17 mouse cellular contexts compared by ENCODE assay signal in the genomic region with DNA sequence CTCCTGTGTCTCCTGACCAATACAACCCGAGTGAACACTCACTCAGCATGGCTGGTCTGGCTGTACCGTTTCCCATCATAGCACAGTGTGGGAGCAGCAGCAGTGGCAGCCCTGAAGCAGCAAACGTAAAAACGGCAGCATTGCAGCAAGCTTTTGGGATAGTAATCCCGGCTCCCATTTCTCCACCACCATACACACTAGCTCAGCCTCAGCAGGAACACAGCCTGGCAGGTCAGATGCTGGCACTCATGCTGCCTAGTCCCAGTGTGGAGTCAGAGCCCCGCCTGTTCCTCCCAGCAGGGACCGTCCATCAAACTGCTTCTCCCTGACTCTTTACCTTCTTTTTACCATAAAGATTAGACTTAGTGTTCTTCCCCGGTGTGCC. TPM values are rescaled to one million over a fixed set of nuclear protein-coding genes. Genes with fewer than 3 reads are reported as not detected.
A peak's percentile ranks its signal among the peaks of the same experiment; 100 is the strongest.
DNase-seq lines count a peak whose midpoint lies in the region; ATAC-seq lines count a peak whose summit lies in the region.
"Had no signal": no experiment of that assay in that cellular context is flagged by ENCODE, and none has a peak within 500 bp of the region (broad histone marks: within the 10 kb centered on the region; RNA-seq: fewer than 3 reads in every experiment).

No protein-coding gene starts in this region.

- DNase-seq in forebrain, embryonic 14.5 days (ENCODE audit: low spot score) = no peak
- peak; percentile 37 for DNase-seq in cerebellum, adult 8-10 months
- no peak for DNase-seq in hindbrain, embryonic 11.5 days (ENCODE audit: low spot score)
- no peak for DNase-seq in midbrain, embryonic 14.5 days
- DNase-seq in urinary bladder, adult 2 months (ENCODE audit: low spot score) = no peak
- DNase-seq in urinary bladder, postnatal 36 days (ENCODE audit: low spot score in 2 of 2) = no peak
- no peak for DNase-seq in right cerebral cortex, postnatal 36 days (ENCODE audit: low spot score in 2 of 2)
- DNase-seq: adrenal gland, postnatal 10 days; B cell, adult 2 months; kidney, adult 2 months; kidney, postnatal 36 days; left cerebral cortex, postnatal 4 days; lung, embryonic 14.5 days; right cerebral cortex, postnatal 25 days; thymus, adult 2 months had no signal

- peaks cover 93% of the 10 kb centered on the region for H3K36me3 ChIP-seq in forebrain, embryonic 13.5 days (ENCODE audit: poor library complexity, severe bottlenecking)
- H3K36me3 ChIP-seq in forebrain, embryonic 14.5 days (ENCODE audit: control insufficient read depth, insufficient read depth, low read length) = peaks cover 85% of the 10 kb centered on the region
- H3K36me3 ChIP-seq in hindbrain, embryonic 11.5 days (ENCODE audit: control insufficient read depth, insufficient read depth, low read length) = peaks cover 11% of the 10 kb centered on the region
- peaks cover 76% of the 10 kb centered on the region for H3K36me3 ChIP-seq in midbrain, embryonic 14.5 days (ENCODE audit: control insufficient read depth, insufficient read depth, low read length)

- ATAC-seq in forebrain, embryonic 13.5 days = no peak
- ATAC-seq in forebrain, embryonic 14.5 days = no peak
- ATAC-seq in hindbrain, embryonic 11.5 days (ENCODE audit: low FRiP score) = no peak
- no peak for ATAC-seq in midbrain, embryonic 14.5 days (ENCODE audit: low FRiP score, low TSS enrichment)

- H3K4me2 ChIP-seq in forebrain, embryonic 13.5 days = no peak overlapping the region
- no peak overlapping the region for H3K4me2 ChIP-seq in forebrain, embryonic 14.5 days (ENCODE audit: low read length)
- no peak overlapping the region for H3K4me2 ChIP-seq in hindbrain, embryonic 11.5 days (replicated peaks; ENCODE audit: low read depth, low read length)
- H3K4me2 ChIP-seq in midbrain, embryonic 14.5 days (ENCODE audit: low read length) = no peak overlapping the region
- H3K4me2 ChIP-seq: liver, embryonic 11.5 days; lung, embryonic 14.5 days had no signal

- no peak overlapping the region for H3K4me3 ChIP-seq in forebrain, embryonic 13.5 days
- H3K4me3 ChIP-seq in forebrain, embryonic 14.5 days (ENCODE audit: low read depth, low read length) = no peak overlapping the region
- no peak overlapping the region for H3K4me3 ChIP-seq in hindbrain, embryonic 11.5 days (ENCODE audit: low read depth, low read length)
- no peak overlapping the region for H3K4me3 ChIP-seq in midbrain, embryonic 14.5 days (replicated peaks; ENCODE audit: low read depth, low read length)

- no peaks in the 10 kb centered on the region for H3K4me1 ChIP-seq in forebrain, embryonic 13.5 days
- H3K4me1 ChIP-seq in forebrain, embryonic 14.5 days (ENCODE audit: control insufficient read depth, insufficient read depth, low read length) = no peaks in the 10 kb centered on the region
- H3K4me1 ChIP-seq in hindbrain, embryonic 11.5 days (replicated peaks; ENCODE audit: control insufficient read depth, insufficient read depth, low read length) = no peaks in the 10 kb centered on the region
- H3K4me1 ChIP-seq in midbrain, embryonic 14.5 days (ENCODE audit: control insufficient read depth, insufficient read depth, low read length) = no peaks in the 10 kb centered on the region

- WGBS in forebrain, embryonic 13.5 days = 69% methylated on average over 8 of the region's 8 CpGs
- WGBS in forebrain, embryonic 14.5 days = 70% methylated on average over 8 of the region's 8 CpGs
- 57% methylated on average over 8 of the region's 8 CpGs for WGBS in hindbrain, embryonic 11.5 days
- 51% methylated on average over 8 of the region's 8 CpGs for WGBS in midbrain, embryonic 14.5 days

- H3K9ac ChIP-seq in forebrain, embryonic 13.5 days = no peak overlapping the region
- no peak overlapping the region for H3K9ac ChIP-seq in forebrain, embryonic 14.5 days (ENCODE audit: low read length)
- H3K9ac ChIP-seq in hindbrain, embryonic 11.5 days (ENCODE audit: low read depth, low read length) = no peak overlapping the region
- H3K9ac ChIP-seq in midbrain, embryonic 14.5 days (replicated peaks; ENCODE audit: low read length) = no peak overlapping the region
- H3K9ac ChIP-seq: lung, embryonic 14.5 days had no signal

- no peaks in the 10 kb centered on the region for H3K9me3 ChIP-seq in forebrain, embryonic 13.5 days (replicated peaks)
- no peaks in the 10 kb centered on the region for H3K9me3 ChIP-seq in forebrain, embryonic 14.5 days (replicated peaks; ENCODE audit: control insufficient read depth, low read length)
- H3K9me3 ChIP-seq in hindbrain, embryonic 11.5 days (ENCODE audit: control insufficient read depth, low read length) = no peaks in the 10 kb centered on the region
- no peaks in the 10 kb centered on the region for H3K9me3 ChIP-seq in midbrain, embryonic 14.5 days (ENCODE audit: control insufficient read depth, low read length)

- H3K27me3 ChIP-seq in forebrain, embryonic 13.5 days = no peaks in the 10 kb centered on the region
- H3K27me3 ChIP-seq in forebrain, embryonic 14.5 days (replicated peaks; ENCODE audit: control insufficient read depth, insufficient read depth, low read length) = no peaks in the 10 kb centered on the region
- H3K27me3 ChIP-seq in hindbrain, embryonic 11.5 days (ENCODE audit: control insufficient read depth, insufficient read depth, low read length) = no peaks in the 10 kb centered on the region
- H3K27me3 ChIP-seq in midbrain, embryonic 14.5 days (ENCODE audit: control insufficient read depth, insufficient read depth, low read length) = no peaks in the 10 kb centered on the region

- H3K27ac ChIP-seq in forebrain, embryonic 13.5 days = peak overlapping the region; percentile 32
- H3K27ac ChIP-seq in forebrain, embryonic 14.5 days (ENCODE audit: low read depth, low read length) = no peak overlapping the region
- 0 out of 2 replicates have a peak overlapping the region, but pooled peaks have one; percentile 17 for H3K27ac ChIP-seq in hindbrain, embryonic 11.5 days (ENCODE audit: low read depth, low read length)
- peak overlapping the region; percentile 74 for H3K27ac ChIP-seq in midbrain, embryonic 14.5 days (replicated peaks; ENCODE audit: low read depth, low read length)

RNA-seq across cellular contexts. Expression of a gene that starts 10.4 kb away (rescaled TPM):
- polyA plus RNA-seq in forebrain, embryonic 13.5 days (2015; fragmentation: Nextera tagmentation; extraction: Ambion mirVana) = 1.0 and 1.1 TPM in 2 replicates
- 0.41 TPM in 1 of 2 replicates, not detected in the other for polyA plus RNA-seq in forebrain, embryonic 14.5 days (2014; fragmentation: Nextera tagmentation; extraction: Ambion mirVana)
- 0.36 and 0.43 TPM in 2 replicates for polyA plus RNA-seq in hindbrain, embryonic 11.5 days (2014; fragmentation: Nextera tagmentation; extraction: Ambion mirVana)
- 0.32 and 1.0 TPM in 2 replicates for polyA plus RNA-seq in midbrain, embryonic 14.5 days (2014; fragmentation: Nextera tagmentation; extraction: Ambion mirVana)
- polyA plus RNA-seq in urinary bladder, adult 2 months (2012; rRNA removed) = 2.3 and 4.3 TPM in 2 replicates
- polyA plus RNA-seq: lung, embryonic 14.5 days had no signal

RNA-seq across cellular contexts. Expression of a gene that starts 23.6 kb away (rescaled TPM):
- 11.9 and 12.8 TPM in 2 replicates for polyA plus RNA-seq in forebrain, embryonic 13.5 days (2015; fragmentation: Nextera tagmentation; extraction: Ambion mirVana)
- 12.5 and 17.2 TPM in 2 replicates for polyA plus RNA-seq in forebrain, embryonic 14.5 days (2014; fragmentation: Nextera tagmentation; extraction: Ambion mirVana)
- polyA plus RNA-seq in hindbrain, embryonic 11.5 days (2014; fragmentation: Nextera tagmentation; extraction: Ambion mirVana) = 6.5 and 7.0 TPM in 2 replicates
- 14.2 and 18.6 TPM in 2 replicates for polyA plus RNA-seq in midbrain, embryonic 14.5 days (2014; fragmentation: Nextera tagmentation; extraction: Ambion mirVana)
- 21.2 and 32.1 TPM in 2 replicates for polyA plus RNA-seq in urinary bladder, adult 2 months (2012; rRNA removed)

RNA-seq across cellular contexts. Expression of a gene that starts 31.1 kb away (rescaled TPM):
- 89.6 and 91.5 TPM in 2 replicates for polyA plus RNA-seq in forebrain, embryonic 13.5 days (2015; fragmentation: Nextera tagmentation; extraction: Ambion mirVana)
- 53.1 and 65.1 TPM in 2 replicates for polyA plus RNA-seq in forebrain, embryonic 14.5 days (2014; fragmentation: Nextera tagmentation; extraction: Ambion mirVana)
- 70.3 and 70.4 TPM in 2 replicates for polyA plus RNA-seq in hindbrain, embryonic 11.5 days (2014; fragmentation: Nextera tagmentation; extraction: Ambion mirVana)
- polyA plus RNA-seq in midbrain, embryonic 14.5 days (2014; fragmentation: Nextera tagmentation; extraction: Ambion mirVana) = 48.9 and 50.7 TPM in 2 replicates
- polyA plus RNA-seq in urinary bladder, adult 2 months (2012; rRNA removed) = 58.7 and 63.9 TPM in 2 replicates

RNA-seq across cellular contexts. Expression of a gene that starts 43.2 kb away (rescaled TPM):
- 36.8 and 50.7 TPM in 2 replicates for polyA plus RNA-seq in forebrain, embryonic 13.5 days (2015; fragmentation: Nextera tagmentation; extraction: Ambion mirVana)
- 32.1 and 35.4 TPM in 2 replicates for polyA plus RNA-seq in forebrain, embryonic 14.5 days (2014; fragmentation: Nextera tagmentation; extraction: Ambion mirVana)
- polyA plus RNA-seq in hindbrain, embryonic 11.5 days (2014; fragmentation: Nextera tagmentation; extraction: Ambion mirVana) = 54.5 and 59.8 TPM in 2 replicates
- polyA plus RNA-seq in midbrain, embryonic 14.5 days (2014; fragmentation: Nextera tagmentation; extraction: Ambion mirVana) = 106 and 134 TPM in 2 replicates
- polyA plus RNA-seq in urinary bladder, adult 2 months (2012; rRNA removed) = 0.04 and 0.07 TPM in 2 replicates
